Mouse (Mus musculus) left cerebral cortex, adult 9 months (tissue): ENCODE results near the gene Cyp11a1.

Experiments used
- DNase-seq, 2 experiments: peaks; one replicate each; pipeline ENCODE4 v3.0.0; 2022; ENCODE audit warnings: low spot score in 2 of 2

The Cyp11a1 gene

GRCm38 (mm10) chr9:58042391-58042790, 36.2 kb downstream of the Cyp11a1 start:
- DNase-seq, result no peak

GRCm38 (mm10) chr9:58043496-58044017, 37.3 kb downstream of the Cyp11a1 start:
- no peak for DNase-seq

GRCm38 (mm10) chr9:58044828-58045227, 38.6 kb downstream of the Cyp11a1 start:
- DNase-seq, result no peak

GRCm38 (mm10) chr9:58045646-58046045, 39.4 kb downstream of the Cyp11a1 start:
- no peak for DNase-seq

GRCm38 (mm10) chr9:58047061-58047460, 40.9 kb downstream of the Cyp11a1 start:
- DNase-seq, result no peak

GRCm38 (mm10) chr9:58048621-58049020, 42.4 kb downstream of the Cyp11a1 start:
- DNase-seq, result no peak

GRCm38 (mm10) chr9:58049186-58049585, 43.0 kb downstream of the Cyp11a1 start:
- DNase-seq, result no peak

GRCm38 (mm10) chr9:58049861-58050260, 43.6 kb downstream of the Cyp11a1 start:
- DNase-seq, result no peak

GRCm38 (mm10) chr9:58051937-58052336, 45.7 kb downstream of the Cyp11a1 start:
- no peak for DNase-seq

GRCm38 (mm10) chr9:58053102-58053501, 46.9 kb downstream of the Cyp11a1 start:
- peak in 1 of 2 experiments; percentile 74 for DNase-seq

GRCm38 (mm10) chr9:58053544-58053943, 47.3 kb downstream of the Cyp11a1 start:
- no peak for DNase-seq

- no peak for DNase-seq
These were observed 47.8 kb downstream of the Cyp11a1 start for GRCm38 (mm10) chr9:58054032-58054431.

GRCm38 (mm10) chr9:58055666-58056065, 49.5 kb downstream of the Cyp11a1 start:
- DNase-seq, result no peak

- no peak for DNase-seq
These were observed 53.7 kb downstream of the Cyp11a1 start for GRCm38 (mm10) chr9:58059920-58060319.

- DNase-seq, result no peak
These were observed 54.8 kb downstream of the Cyp11a1 start for GRCm38 (mm10) chr9:58060677-58061667.

- DNase-seq, result no peak
These were observed 57.3 kb downstream of the Cyp11a1 start, which contains the start of gene Stra6 for GRCm38 (mm10) chr9:58063531-58063930. Gene Stra6 (plus strand): TSS chr9:58063788.

- no peak for DNase-seq
These were observed 59.3 kb downstream of the Cyp11a1 start for GRCm38 (mm10) chr9:58065532-58065931.

GRCm38 (mm10) chr9:58065977-58066730, 59.9 kb downstream of the Cyp11a1 start:
- DNase-seq, result no peak

GRCm38 (mm10) chr9:58066731-58067095, 60.5 kb downstream of the Cyp11a1 start:
- DNase-seq, result peak; percentile 73 to 81

- peak; percentile 46 to 49 for DNase-seq
These were observed 61.3 kb downstream of the Cyp11a1 start for GRCm38 (mm10) chr9:58067546-58067945.

- DNase-seq, result no peak
These were observed 68.3 kb downstream of the Cyp11a1 start for GRCm38 (mm10) chr9:58074561-58074960.
